Mouse (Mus musculus) embryonic facial prominence, embryonic 14.5 days (tissue): ENCODE measurements around the gene Igsf6. TPM values are rescaled to one million over a fixed set of nuclear protein-coding genes. Genes with fewer than 3 reads are reported as not detected.
"Not testable (repeated sequence)": the region's sequence is repeated elsewhere in the genome, so short reads cannot be mapped to it uniquely, and the experiment has no call there.

Experiments
- ATAC-seq: fragments of 200-750 bp; cut with Nextera tagmentation; 2 replicates; pipeline ENCODE4 v1.8.0; 2017; ENCODE audit warnings: low read depth, moderate number of reproducible peaks, moderate TSS enrichment
- DNase-seq: peaks from one replicate; pipeline ENCODE4 v3.0.0-alpha.2; 2015; ENCODE audit warnings: low spot score
- H3K27ac ChIP-seq: fragments of 300-500 bp; sonication (generic); replicated peaks from 2 replicates; pipeline ENCODE4 v1.5.1; 2014; ENCODE audit warnings: low read depth, mild to moderate bottlenecking, low read length, moderate library complexity
- H3K27me3 ChIP-seq: fragments of 300-500 bp; sonication (generic); replicated peaks from 2 replicates; pipeline ENCODE4 v1.6.1; 2014; ENCODE audit warnings: low read length; ENCODE audit not compliant: control insufficient read depth, insufficient read depth
- H3K36me3 ChIP-seq: fragments of 300-500 bp; sonication (generic); 2 replicates; pipeline ENCODE4 v1.6.1; 2014; ENCODE audit warnings: low read length, mixed read lengths; ENCODE audit not compliant: control insufficient read depth, insufficient read depth
- H3K4me1 ChIP-seq: fragments of 300-500 bp; sonication (generic); 2 replicates; pipeline ENCODE4 v1.6.1; 2014; ENCODE audit warnings: antibody characterized with exemption, low read length; ENCODE audit not compliant: control insufficient read depth, insufficient read depth
- H3K4me2 ChIP-seq: fragments of 300-500 bp; sonication (generic); 2 replicates; pipeline ENCODE4 v1.6.1; 2014; ENCODE audit warnings: low read depth, mild to moderate bottlenecking, low read length, moderate library complexity, mixed read lengths
- H3K4me3 ChIP-seq: fragments of 300-500 bp; sonication (generic); 2 replicates; pipeline ENCODE4 v1.5.1; 2014; ENCODE audit warnings: low read depth, mild to moderate bottlenecking, low read length
- H3K9ac ChIP-seq: fragments of 300-500 bp; sonication (generic); 2 replicates; pipeline ENCODE4 v1.6.1; 2014; ENCODE audit warnings: low read depth, mild to moderate bottlenecking, low read length, moderate library complexity, mixed read lengths
- H3K9me3 ChIP-seq: fragments of 300-500 bp; sonication (generic); 2 replicates; pipeline ENCODE4 v1.6.1; 2016; ENCODE audit warnings: low read length; ENCODE audit not compliant: control insufficient read depth
- WGBS: fragments of 180-500 bp; shearing (Covaris S2); extraction: QIAGEN DNeasy Blood & Tissue Kit; methylation state at CpG from one replicate; pipeline ENCODE4 v1.1.7; 2014; 5-methylcytosine and 5-hydroxymethylcytosine counted together
- polyA plus RNA-seq: library from polyadenylated mRNA; unstranded; fragments of >200 nt; fragmentation: Nextera tagmentation; extraction: Ambion mirVana; gene quantifications from 2 replicates; pipeline ENCODE4 v1.2.1, GENCODE M21; 2014

Igsf6 gene
- polyA plus RNA-seq, 1 experiment from 2014 or later, result 2.6 TPM

GRCm38 (mm10) chr7:121029947-121030346 lies 44.4 kb downstream of the Igsf6 start:
- not testable (repeated sequence) for H3K4me2 ChIP-seq, H3K27me3 ChIP-seq, DNase-seq, H3K36me3 ChIP-seq, ATAC-seq, H3K4me1 ChIP-seq, H3K9me3 ChIP-seq, H3K4me3 ChIP-seq, H3K9ac ChIP-seq, H3K27ac ChIP-seq

DNA sequence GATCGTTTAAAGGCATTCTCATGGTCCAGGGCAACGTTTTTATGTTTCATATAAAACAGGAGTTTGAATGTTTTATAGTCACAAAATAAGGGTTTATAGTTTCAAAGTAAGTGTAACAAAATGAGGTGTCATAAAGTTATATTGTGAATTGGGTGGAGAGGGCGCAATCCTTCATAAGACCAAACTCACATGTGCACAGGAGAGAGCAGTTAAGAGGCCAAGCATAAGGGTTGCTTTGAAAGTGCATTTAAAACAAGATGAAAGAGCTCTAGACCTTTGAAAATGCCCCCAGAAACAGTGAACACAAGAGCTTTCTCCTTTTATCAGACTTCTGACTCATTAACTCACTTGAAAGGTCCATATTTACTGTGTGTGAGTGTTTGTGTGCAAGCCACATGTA lies 48.1 kb downstream of the Igsf6 start:
- Histone ChIP-seq H3K36me3 (no peaks in the 10 kb centered on the region), H3K4me3 (no peak overlapping the region), H3K4me1 (no peaks in the 10 kb centered on the region), H3K27me3 (no peaks in the 10 kb centered on the region), H3K27ac (no peak overlapping the region), H3K9me3 (no peaks in the 10 kb centered on the region), H3K4me2 (no peak overlapping the region), H3K9ac (no peak overlapping the region)
- ATAC-seq, result no peak
- WGBS, result 63% methylated on average over 3 of the region's 3 CpGs
- DNase-seq, result no peak

- Histone ChIP-seq H3K36me3 (no peaks in the 10 kb centered on the region), H3K4me3 (no peak overlapping the region), H3K9ac (no peak overlapping the region), H3K4me1 (no peaks in the 10 kb centered on the region), H3K27ac (no peak overlapping the region), H3K27me3 (no peaks in the 10 kb centered on the region), H3K9me3 (no peaks in the 10 kb centered on the region), H3K4me2 (no peak overlapping the region)
- ATAC-seq (no peak), DNase-seq (no peak)
- WGBS, result 76% methylated on average over 6 of the region's 6 CpGs
Observed at GRCm38 (mm10) chr7:121025221-121026008, 49.0 kb downstream of the Igsf6 start.

- DNase-seq (peak; percentile 22), ATAC-seq (no peak)
- Histone ChIP-seq H3K9me3 (no peaks in the 10 kb centered on the region), H3K9ac (no peak overlapping the region), H3K4me2 (no peak overlapping the region), H3K27me3 (no peaks in the 10 kb centered on the region), H3K4me3 (no peak overlapping the region), H3K4me1 (no peaks in the 10 kb centered on the region), H3K36me3 (no peaks in the 10 kb centered on the region), H3K27ac (no peak overlapping the region)
- WGBS, result 46% methylated on average over 8 of the region's 8 CpGs
Observed at GRCm38 (mm10) chr7:121020277-121020676, 54.1 kb downstream of the Igsf6 start.

- Histone ChIP-seq H3K27me3 (no peaks in the 10 kb centered on the region), H3K4me3 (no peak overlapping the region), H3K9ac (no peak overlapping the region), H3K9me3 (no peaks in the 10 kb centered on the region), H3K4me1 (no peaks in the 10 kb centered on the region), H3K36me3 (no peaks in the 10 kb centered on the region), H3K4me2 (no peak overlapping the region), H3K27ac (no peak overlapping the region)
- ATAC-seq (no peak), DNase-seq (no peak)
- WGBS, result 88% methylated on average over 3 of the region's 3 CpGs
Observed at GRCm38 (mm10) chr7:121018778-121019177, 55.6 kb downstream of the Igsf6 start.

DNA sequence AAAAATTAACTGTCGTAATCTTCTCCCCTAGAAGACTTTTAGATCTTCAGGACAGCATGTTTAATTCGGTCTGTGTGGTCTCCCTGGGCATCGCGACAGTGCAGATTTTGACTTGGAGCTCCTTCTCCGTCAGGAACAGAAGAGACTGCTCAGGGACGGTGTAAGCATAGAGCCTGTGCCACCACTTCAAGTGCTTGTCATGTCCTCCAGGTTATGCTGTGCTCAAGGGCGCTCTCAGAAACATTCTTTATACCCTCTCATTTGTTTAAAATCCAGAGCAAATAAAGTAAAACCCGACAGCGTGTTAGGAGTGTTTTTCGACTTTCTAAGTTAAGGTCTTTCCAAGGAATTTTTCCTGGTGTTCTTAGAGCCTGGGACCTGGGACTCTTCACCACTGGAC lies 59.9 kb downstream of the Igsf6 start:
- 88% methylated on average over 10 of the region's 10 CpGs for WGBS
- Histone ChIP-seq H3K27me3 (no peaks in the 10 kb centered on the region), H3K9me3 (no peaks in the 10 kb centered on the region), H3K27ac (no peak overlapping the region), H3K9ac (no peak overlapping the region), H3K4me2 (no peak overlapping the region), H3K4me1 (peaks cover 14% of the 10 kb centered on the region), H3K4me3 (no peak overlapping the region), H3K36me3 (no peaks in the 10 kb centered on the region)
- no peak for ATAC-seq
- no peak for DNase-seq

Other genes with a start within 250 kb of the Igsf6 start
- 19.6 and 22.2 TPM in 2 replicates for gene Eef2k, start 231.7 kb downstream of the Igsf6 start, polyA plus RNA-seq
- 21.8 and 26.2 TPM in 2 replicates for gene Polr3e, start 156.8 kb downstream of the Igsf6 start, polyA plus RNA-seq
- 17.5 and 21.0 TPM in 2 replicates for gene Cdr2, start 92.3 kb downstream of the Igsf6 start, polyA plus RNA-seq
- 0.55 TPM in 1 of 2 replicates, not detected in the other for gene Mfsd13b, start 92.1 kb downstream of the Igsf6 start, polyA plus RNA-seq
- 142 and 151 TPM in 2 replicates for gene Mettl9, start 40.1 kb downstream of the Igsf6 start, polyA plus RNA-seq
- gene Otoa, start 7.1 kb upstream of the Igsf6 start, polyA plus RNA-seq, result 0.85 and 1.1 TPM in 2 replicates